Mouse (Mus musculus) G1E (cell line): ENCODE results near the gene Gm7697.
"Not testable (repeated sequence)": the region's sequence is repeated elsewhere in the genome, so short reads cannot be mapped to it uniquely, and the experiment has no call there.

Experiments used
- CTCF ChIP-seq: IDR thresholded peaks from 2 replicates; pipeline ENCODE4 v1.5.1; 2012; ENCODE audit warnings: low read depth, low read length, inconsistent platforms, mixed read lengths
- GATA1 ChIP-seq: IDR thresholded peaks from 2 replicates; pipeline ENCODE4 v1.6.1; 2012; ENCODE audit warnings: borderline replicate concordance, low read length, inconsistent platforms, mixed read lengths

- not testable (repeated sequence) for TF ChIP-seq CTCF, GATA1
These were observed 28.5 kb upstream of the Gm7697 start for GRCm38 (mm10) chr8:69551249-69551648.
